In genomic region chr6:120301137-120301536, GRCm38 (mm10) we compare ENCODE assay signal across 9 mouse cellular contexts. TPM values are rescaled to one million over a fixed set of nuclear protein-coding genes. Genes with fewer than 3 reads are reported as not detected.
DNase-seq lines count a peak whose midpoint lies in the region; ATAC-seq and TF ChIP-seq lines count a peak whose summit lies in the region.
"Had no signal": no experiment of that assay in that cellular context is flagged by ENCODE, and none has a peak within 500 bp of the region (broad histone marks: within the 10 kb centered on the region; RNA-seq: fewer than 3 reads in every experiment).

No protein-coding gene starts in this region.

- H3K36me3 ChIP-seq in forebrain, embryonic 10.5 days (replicated peaks): no peaks in the 10 kb centered on the region
- H3K36me3 ChIP-seq in forebrain, embryonic 13.5 days (ENCODE audit: poor library complexity, severe bottlenecking): no peaks in the 10 kb centered on the region
- no peaks in the 10 kb centered on the region for H3K36me3 ChIP-seq in ES-Bruce4 (ENCODE audit: control insufficient read depth, insufficient read depth, low read length, poor library complexity, severe bottlenecking)
- H3K36me3 ChIP-seq: limb, embryonic 13.5 days had no signal

- peak; percentile 73 for TF ChIP-seq CTCF in ES-Bruce4 (IDR thresholded peaks at IDR 0.05; ENCODE audit: low read depth, low read length)
- peak; percentile 38; the same call in 1 of the 2 replicates for TF ChIP-seq CTCF in olfactory bulb, adult 2 months (IDR thresholded peaks at IDR 0.05; ENCODE audit: insufficient read depth, low read depth, low read length)

- DNase-seq in forebrain, embryonic 10.5 days (ENCODE audit: extremely low spot score, low spot score): peak; percentile 21
- DNase-seq in embryo, embryonic 10 days (ENCODE audit: low spot score): peak; percentile 78
- peak; percentile 51 for DNase-seq in induced T-regulatory cell, adult 2 months (ENCODE audit: low read depth)
- peak; percentile 32 for DNase-seq in left cerebral cortex, adult 11 months (ENCODE audit: low spot score)
- peak; percentile 59 for DNase-seq in thymus, postnatal 4 days

- H3K4me3 ChIP-seq in forebrain, embryonic 10.5 days: no peak overlapping the region
- no peak overlapping the region for H3K4me3 ChIP-seq in forebrain, embryonic 13.5 days
- H3K4me3 ChIP-seq in ES-Bruce4 (ENCODE audit: low read depth, low read length): peak overlapping the region; percentile 20; the same call in 1 of the 2 replicates
- no peak overlapping the region for H3K4me3 ChIP-seq in olfactory bulb, adult 2 months (ENCODE audit: insufficient read depth, low read depth, low read length)
- H3K4me3 ChIP-seq: limb, embryonic 13.5 days had no signal

- H3K27ac ChIP-seq in forebrain, embryonic 10.5 days: no peak overlapping the region
- no peak overlapping the region for H3K27ac ChIP-seq in forebrain, embryonic 13.5 days
- H3K27ac ChIP-seq in ES-Bruce4 (ENCODE audit: insufficient read depth, low read length): no peak overlapping the region
- no peak overlapping the region for H3K27ac ChIP-seq in olfactory bulb, adult 2 months (ENCODE audit: insufficient read depth, low read depth, low read length)
- H3K27ac ChIP-seq: limb, embryonic 13.5 days had no signal

- ATAC-seq in forebrain, embryonic 13.5 days: no peak

- H3K9ac ChIP-seq in forebrain, embryonic 13.5 days: no peak overlapping the region
- peak overlapping the region; percentile 45 for H3K9ac ChIP-seq in ES-Bruce4 (ENCODE audit: low read depth, poor library complexity, severe bottlenecking)
- H3K9ac ChIP-seq: limb, embryonic 13.5 days had no signal

- H3K4me2 ChIP-seq in forebrain, embryonic 13.5 days: no peak overlapping the region
- H3K4me2 ChIP-seq: limb, embryonic 13.5 days had no signal

- 34% methylated on average over 6 of the region's 6 CpGs for WGBS in forebrain, embryonic 10.5 days
- WGBS in forebrain, embryonic 13.5 days: 34% methylated on average over 6 of the region's 6 CpGs
- 30% methylated on average over 6 of the region's 6 CpGs for WGBS in olfactory bulb, adult 2 months

- TF ChIP-seq POLR2A in ES-Bruce4 (IDR thresholded peaks at IDR 0.05; ENCODE audit: insufficient read depth, low read length): no peak
- TF ChIP-seq POLR2A in olfactory bulb, adult 2 months (IDR thresholded peaks at IDR 0.05; ENCODE audit: insufficient read depth, low read depth, low read length): no peak

- TF ChIP-seq EP300 in ES-Bruce4 (IDR thresholded peaks at IDR 0.05; ENCODE audit: insufficient read depth, low read depth, low read length): no peak

- H3K9me3 ChIP-seq in forebrain, embryonic 10.5 days: no peaks in the 10 kb centered on the region
- no peaks in the 10 kb centered on the region for H3K9me3 ChIP-seq in forebrain, embryonic 13.5 days (replicated peaks)
- no peaks in the 10 kb centered on the region for H3K9me3 ChIP-seq in ES-Bruce4 (replicated peaks; ENCODE audit: control insufficient read depth, insufficient read depth, low read length, poor library complexity, severe bottlenecking)
- H3K9me3 ChIP-seq: limb, embryonic 13.5 days had no signal

- 0 out of 2 replicates have a peak, but pooled peaks cover 6% of the 10 kb centered on the region for H3K4me1 ChIP-seq in forebrain, embryonic 10.5 days
- H3K4me1 ChIP-seq in forebrain, embryonic 13.5 days: no peaks in the 10 kb centered on the region
- H3K4me1 ChIP-seq in ES-Bruce4 (ENCODE audit: control insufficient read depth, insufficient read depth, low read length): no peaks in the 10 kb centered on the region
- no peaks in the 10 kb centered on the region for H3K4me1 ChIP-seq in olfactory bulb, adult 2 months (ENCODE audit: control insufficient read depth, insufficient read depth, low read length)

- H3K27me3 ChIP-seq in forebrain, embryonic 10.5 days (ENCODE audit: poor library complexity, severe bottlenecking): peaks cover 12% of the 10 kb centered on the region
- H3K27me3 ChIP-seq in forebrain, embryonic 13.5 days: peaks cover 2% of the 10 kb centered on the region; the same call in 1 of the 2 replicates
- no peaks in the 10 kb centered on the region for H3K27me3 ChIP-seq in ES-Bruce4 (ENCODE audit: control insufficient read depth, insufficient read depth, low read length, poor library complexity, severe bottlenecking)

RNA-seq across cellular contexts. Expression of gene B4galnt3, which starts 6.8 kb away (rescaled TPM):
- polyA plus RNA-seq in forebrain, embryonic 10.5 days (2016; fragmentation: Nextera tagmentation; extraction: Ambion mirVana): 0.25 and 0.36 TPM in 2 replicates
- 0.13 TPM in 1 of 2 replicates, not detected in the other for polyA plus RNA-seq in forebrain, embryonic 13.5 days (2015; fragmentation: Nextera tagmentation; extraction: Ambion mirVana)
- 15.7 and 18.6 TPM in 2 replicates for polyA plus RNA-seq in ES-Bruce4 (2011; ENCODE audit: insufficient read depth, insufficient read length, low read depth, missing spikeins)
- polyA plus RNA-seq in olfactory bulb, adult 2 months (2012; ENCODE audit: insufficient read depth, insufficient read length, low replicate concordance, missing spikeins): not detected in 2 replicates

RNA-seq across cellular contexts. Expression of gene D330020A13Rik, which starts 7.0 kb away (rescaled TPM):
- polyA plus RNA-seq in forebrain, embryonic 10.5 days (2016; fragmentation: Nextera tagmentation; extraction: Ambion mirVana): not detected in 2 replicates
- polyA plus RNA-seq in forebrain, embryonic 13.5 days (2015; fragmentation: Nextera tagmentation; extraction: Ambion mirVana): 0.15 TPM in 1 of 2 replicates, not detected in the other
- not detected in 2 replicates for polyA plus RNA-seq in ES-Bruce4 (2011; ENCODE audit: insufficient read depth, insufficient read length, low read depth, missing spikeins)
- not detected in 2 replicates for polyA plus RNA-seq in olfactory bulb, adult 2 months (2012; ENCODE audit: insufficient read depth, insufficient read length, low replicate concordance, missing spikeins)

Comparison
In these comparisons a context has a peak if more than half of its experiments do, and no peak if none do; other contexts are left out.
1. DNase-seq: peak in every context shown above with its lines; median percentile 78 in embryo, embryonic 10 days; 59 in thymus, postnatal 4 days; 51 in induced T-regulatory cell, adult 2 months; 32 in left cerebral cortex, adult 11 months; 21 in forebrain, embryonic 10.5 days.
2. RNA of gene B4galnt3, which starts 6.8 kb away (polyA plus RNA-seq): 15.7 to 18.6 TPM in ES-Bruce4; 0.25 to 0.36 TPM in forebrain, embryonic 10.5 days, 0.13 TPM in forebrain, embryonic 13.5 days and not detected in olfactory bulb, adult 2 months; every median in the first group is over 10 times any median in the second.